Mouse (Mus musculus): ENCODE measurements around the gene Cop1. TPM values are rescaled to one million over a fixed set of nuclear protein-coding genes. Genes with fewer than 3 reads are reported as not detected.
A peak's percentile ranks its signal among the peaks of the same experiment; 100 is the strongest.

The Cop1 gene
- polyA plus RNA-seq, 1 experiment from 2014 or later: 144 TPM

GRCm38 (mm10) chr1:159386458-159386857 lies 154.3 kb downstream of the Cop1 start:
- Histone ChIP-seq H3K9me3 (no peaks in the 10 kb centered on the region), H3K36me3 (no peaks in the 10 kb centered on the region), H3K4me3 (replicated peaks) (no peak overlapping the region), H3K4me1 (replicated peaks) (no peaks in the 10 kb centered on the region), H3K4me2 (no peak overlapping the region), H3K27me3 (no peaks in the 10 kb centered on the region), H3K9ac (replicated peaks) (no peak overlapping the region), H3K27ac (no peak overlapping the region)
- no peak for ATAC-seq (ENCODE audit: insufficient number of reproducible peaks, insufficient read depth, low FRiP score, low TSS enrichment, low read depth)
- 66% methylated on average over 5 of the region's 5 CpGs for WGBS

GRCm38 (mm10) chr1:159388565-159389024 lies 156.5 kb downstream of the Cop1 start:
- H3K4me1 ChIP-seq (replicated peaks): peaks cover 10% of the 10 kb centered on the region
- no peak overlapping the region for H3K9ac ChIP-seq (replicated peaks)
- peak; percentile 54; the same call in 1 of the 2 replicates for ATAC-seq (ENCODE audit: insufficient number of reproducible peaks, insufficient read depth, low FRiP score, low TSS enrichment, low read depth)
- WGBS: 72% methylated on average over 13 of the region's 13 CpGs
- H3K4me2 ChIP-seq: no peak overlapping the region
- no peak overlapping the region for H3K4me3 ChIP-seq (replicated peaks)
- H3K36me3 ChIP-seq: no peaks in the 10 kb centered on the region
- H3K9me3 ChIP-seq: no peaks in the 10 kb centered on the region
- no peaks in the 10 kb centered on the region for H3K27me3 ChIP-seq
- no peak overlapping the region for H3K27ac ChIP-seq

GRCm38 (mm10) chr1:159390049-159390448 lies 157.9 kb downstream of the Cop1 start:
- WGBS: 18% methylated on average over 14 of the region's 14 CpGs

DNA sequence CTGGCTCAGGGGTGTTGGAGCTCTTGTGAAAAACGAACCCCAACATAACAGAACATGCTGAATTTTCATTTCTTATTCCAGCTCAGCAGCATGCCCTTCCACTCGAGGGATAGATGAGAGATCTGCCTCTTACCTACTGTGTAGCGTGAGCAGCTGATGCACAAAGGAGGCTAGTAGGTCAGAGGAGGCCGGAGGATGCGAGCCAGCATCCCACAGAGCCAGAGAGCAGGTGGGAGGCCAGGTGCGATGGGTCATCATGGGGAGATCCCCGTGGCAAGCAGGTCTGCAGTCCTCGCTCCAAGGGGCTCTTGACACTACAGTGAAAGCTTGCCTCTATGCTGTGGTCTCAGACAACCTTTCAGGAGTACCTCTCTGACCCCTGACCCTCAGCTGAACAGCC lies 160.5 kb downstream of the Cop1 start:
- no peaks in the 10 kb centered on the region for H3K9me3 ChIP-seq
- no peak overlapping the region for H3K9ac ChIP-seq (replicated peaks)
- no peak overlapping the region for H3K4me3 ChIP-seq (replicated peaks)
- H3K27ac ChIP-seq: 0 out of 2 replicates have a peak overlapping the region, but pooled peaks have one; percentile 62
- no peak for ATAC-seq (ENCODE audit: insufficient number of reproducible peaks, insufficient read depth, low FRiP score, low TSS enrichment, low read depth)
- H3K27me3 ChIP-seq: no peaks in the 10 kb centered on the region
- 54% methylated on average over 8 of the region's 8 CpGs for WGBS
- no peak overlapping the region for H3K4me2 ChIP-seq
- no peaks in the 10 kb centered on the region for H3K36me3 ChIP-seq
- peaks cover 11% of the 10 kb centered on the region for H3K4me1 ChIP-seq (replicated peaks)

More at GRCm38 (mm10) chr1:159390049-159390448, 157.9 kb downstream of the Cop1 start:
- H3K27me3 ChIP-seq: no peaks in the 10 kb centered on the region
- H3K36me3 ChIP-seq: no peaks in the 10 kb centered on the region
- no peak overlapping the region for H3K4me3 ChIP-seq (replicated peaks)
- H3K27ac ChIP-seq: no peak overlapping the region
- H3K4me2 ChIP-seq: no peak overlapping the region
- H3K9ac ChIP-seq (replicated peaks): no peak overlapping the region
- no peaks in the 10 kb centered on the region for H3K9me3 ChIP-seq
- peaks cover 11% of the 10 kb centered on the region for H3K4me1 ChIP-seq (replicated peaks)
- ATAC-seq (ENCODE audit: insufficient number of reproducible peaks, insufficient read depth, low FRiP score, low TSS enrichment, low read depth): no peak

- ATAC-seq (ENCODE audit: insufficient number of reproducible peaks, insufficient read depth, low FRiP score, low TSS enrichment, low read depth): no peak
- no peak overlapping the region for H3K4me3 ChIP-seq (replicated peaks)
- no peak overlapping the region for H3K9ac ChIP-seq (replicated peaks)
- no peaks in the 10 kb centered on the region for H3K36me3 ChIP-seq
- H3K27ac ChIP-seq: peak overlapping the region; percentile 62; the same call in 1 of the 2 replicates
- H3K27me3 ChIP-seq: no peaks in the 10 kb centered on the region
- H3K4me1 ChIP-seq (replicated peaks): peaks cover 11% of the 10 kb centered on the region
- no peak overlapping the region for H3K4me2 ChIP-seq
- no peaks in the 10 kb centered on the region for H3K9me3 ChIP-seq
- WGBS: 7% methylated on average over 6 of the region's 6 CpGs
These were observed 161.1 kb downstream of the Cop1 start for GRCm38 (mm10) chr1:159393070-159393699.

- no peaks in the 10 kb centered on the region for H3K9me3 ChIP-seq
- no peaks in the 10 kb centered on the region for H3K27me3 ChIP-seq
- peaks cover 11% of the 10 kb centered on the region for H3K4me1 ChIP-seq (replicated peaks)
- H3K36me3 ChIP-seq: no peaks in the 10 kb centered on the region
- no peak overlapping the region for H3K4me3 ChIP-seq (replicated peaks)
- H3K4me2 ChIP-seq: no peak overlapping the region
- no peak overlapping the region for H3K9ac ChIP-seq (replicated peaks)
- 38% methylated on average over 1 of the region's 1 CpGs for WGBS
- ATAC-seq (ENCODE audit: insufficient number of reproducible peaks, insufficient read depth, low FRiP score, low TSS enrichment, low read depth): no peak
- no peak overlapping the region for H3K27ac ChIP-seq
These were observed 161.8 kb downstream of the Cop1 start for GRCm38 (mm10) chr1:159393931-159394330.

DNA sequence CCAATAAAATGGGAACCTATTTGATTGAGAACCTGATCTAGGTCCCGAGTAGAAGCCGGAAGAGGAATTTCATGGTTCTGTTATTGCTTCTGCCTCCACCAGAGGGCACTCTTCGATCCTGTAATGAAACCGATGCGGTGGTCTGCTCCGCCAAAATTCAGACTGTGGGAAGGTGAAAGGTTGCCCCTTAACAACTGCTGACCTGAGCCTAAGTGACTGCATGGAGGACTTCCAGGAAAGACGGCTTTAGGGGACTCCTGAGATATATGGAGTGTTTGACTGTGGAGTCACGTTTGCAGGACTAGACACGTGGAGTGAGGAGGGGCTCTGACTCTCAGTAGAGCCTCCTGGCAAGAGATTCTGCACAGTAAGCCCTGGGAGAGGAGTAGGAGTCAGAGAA lies 164.4 kb downstream of the Cop1 start:
- no peak overlapping the region for H3K4me3 ChIP-seq (replicated peaks)
- ATAC-seq (ENCODE audit: insufficient number of reproducible peaks, insufficient read depth, low FRiP score, low TSS enrichment, low read depth): no peak
- 5% methylated on average over 9 of the region's 9 CpGs for WGBS

More for the DNA sequence above, 164.4 kb downstream of the Cop1 start:
- H3K9me3 ChIP-seq: no peaks in the 10 kb centered on the region
- no peak overlapping the region for H3K9ac ChIP-seq (replicated peaks)
- H3K27me3 ChIP-seq: no peaks in the 10 kb centered on the region
- H3K27ac ChIP-seq: no peak overlapping the region
- no peaks in the 10 kb centered on the region for H3K36me3 ChIP-seq
- peaks cover 11% of the 10 kb centered on the region for H3K4me1 ChIP-seq (replicated peaks)
- peak overlapping the region; percentile 46 for H3K4me2 ChIP-seq

Small RNA genes lying within 50 kb of the gene (microRNA-seq; reads per million reads assigned to microRNA genes)
- gene Mir1843b: 15.3 reads per million, percentile 29 among the genes with 10 or more reads in this experiment

Data from limb, embryonic 12.5 days (tissue).